Mouse (Mus musculus) hindbrain, embryonic 12.5 days (tissue): Measurements from ENCODE around the gene Trappc2l. TPM values are rescaled to one million over a fixed set of nuclear protein-coding genes. Genes with fewer than 3 reads are reported as not detected.

ENCODE experiments used
- ATAC-seq: fragments of 200-750 bp; cut with Nextera tagmentation; 2 replicates; pipeline ENCODE4 v1.8.0; 2017; ENCODE audit warnings: moderate TSS enrichment; ENCODE audit not compliant: low FRiP score
- H3K27ac ChIP-seq: fragments of 300-500 bp; sonication (generic); 2 replicates; pipeline ENCODE4 v1.5.1; 2016; ENCODE audit warnings: mild to moderate bottlenecking
- H3K27me3 ChIP-seq: fragments of 300-500 bp; sonication (generic); 2 replicates; pipeline ENCODE4 v1.6.1; 2016; ENCODE audit warnings: mild to moderate bottlenecking
- H3K36me3 ChIP-seq: fragments of 300-500 bp; sonication (generic); 2 replicates; pipeline ENCODE4 v1.6.1; 2016; ENCODE audit warnings: mild to moderate bottlenecking
- H3K4me1 ChIP-seq: fragments of 300-500 bp; sonication (generic); 2 replicates; pipeline ENCODE4 v1.6.1; 2016
- H3K4me2 ChIP-seq: fragments of 300-500 bp; sonication (generic); replicated peaks from 2 replicates; pipeline ENCODE4 v1.6.1; 2016; ENCODE audit warnings: mild to moderate bottlenecking
- H3K4me3 ChIP-seq: fragments of 300-500 bp; sonication (generic); 2 replicates; pipeline ENCODE4 v1.5.1; 2016; ENCODE audit warnings: mild to moderate bottlenecking
- H3K9ac ChIP-seq: fragments of 300-500 bp; sonication (generic); 2 replicates; pipeline ENCODE4 v1.6.1; 2016; ENCODE audit warnings: mild to moderate bottlenecking, moderate library complexity
- H3K9me3 ChIP-seq: fragments of 300-500 bp; sonication (generic); replicated peaks from 2 replicates; pipeline ENCODE4 v1.6.1; 2016; ENCODE audit warnings: mild to moderate bottlenecking
- WGBS: fragments of 180-500 bp; shearing (Covaris S2); methylation state at CpG from one replicate; pipeline ENCODE4 v1.1.7; 2016; 5-methylcytosine and 5-hydroxymethylcytosine counted together
- polyA plus RNA-seq: library from polyadenylated mRNA; unstranded; fragments of >200 nt; fragmentation: Nextera tagmentation; extraction: Ambion mirVana; gene quantifications from 2 replicates; pipeline ENCODE4 v1.2.1, GENCODE M21; 2016

Gene Trappc2l
- polyA plus RNA-seq = 48.2 and 52.6 TPM in 2 replicates

DNA sequence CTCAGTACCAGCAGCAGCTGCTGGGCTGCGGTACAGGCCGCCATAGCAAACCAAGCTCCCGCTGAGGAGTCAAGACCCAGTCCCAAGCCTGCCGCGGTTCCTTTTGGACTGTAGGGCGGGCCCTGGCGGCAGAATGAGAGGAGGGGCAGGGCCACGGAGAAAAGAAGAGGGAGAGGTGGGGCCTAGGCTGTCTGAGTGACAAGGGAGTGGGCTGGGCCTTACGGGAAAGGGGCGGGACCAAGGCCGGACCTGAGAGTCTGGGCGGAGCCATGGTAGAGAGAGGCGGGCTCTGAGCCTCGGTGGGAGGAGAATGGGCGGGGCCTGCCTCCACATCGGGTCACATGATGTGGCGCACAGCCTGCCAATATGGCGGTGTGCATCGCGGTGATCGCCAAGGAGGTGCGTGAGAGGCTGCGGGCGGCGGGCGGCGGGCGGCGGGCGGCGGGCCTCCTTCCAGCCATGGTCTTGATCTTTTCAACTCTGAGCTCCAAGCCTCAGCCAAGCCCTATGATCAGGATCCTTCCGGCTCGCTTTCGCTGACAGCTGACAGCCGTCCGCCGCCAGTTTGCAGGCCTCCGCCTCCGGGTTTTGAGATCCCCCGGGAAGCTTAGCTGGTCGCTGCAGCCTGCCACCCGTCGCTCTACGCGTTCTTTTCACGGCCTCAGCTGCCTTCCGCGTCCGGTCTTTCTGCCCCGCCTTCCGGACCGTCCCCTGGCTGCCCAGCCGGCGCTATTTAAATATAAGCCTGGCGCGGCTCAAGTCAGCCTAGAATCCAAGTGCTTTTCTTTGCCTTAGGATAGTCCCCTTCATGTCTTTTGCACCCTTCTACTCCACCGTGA is at the start of gene Trappc2l, which contains the start of gene Galns:
Gene Trappc2l (plus strand): TSS at position 346 of the 839 bp plus-strand sequence.
Gene Galns (minus strand): TSS at position 169 of the 839 bp plus-strand sequence.
- H3K27me3 ChIP-seq = no peaks in the 10 kb centered on the region
- peak within 1 kb of the TSS; percentile 94 for H3K4me2 ChIP-seq
- peak within 1 kb of the TSS; percentile 86 for H3K27ac ChIP-seq
- ATAC-seq = peak; percentile 97
- peak within 1 kb of the TSS; percentile 60 for H3K4me3 ChIP-seq
- peaks cover 18% of the 10 kb centered on the region for H3K4me1 ChIP-seq
- H3K9me3 ChIP-seq = no peaks in the 10 kb centered on the region
- peak within 1 kb of the TSS; percentile 75 for H3K9ac ChIP-seq
- under 1% methylated on average over 51 of the region's 57 CpGs for WGBS
- peaks cover 14% of the 10 kb centered on the region for H3K36me3 ChIP-seq

DNA sequence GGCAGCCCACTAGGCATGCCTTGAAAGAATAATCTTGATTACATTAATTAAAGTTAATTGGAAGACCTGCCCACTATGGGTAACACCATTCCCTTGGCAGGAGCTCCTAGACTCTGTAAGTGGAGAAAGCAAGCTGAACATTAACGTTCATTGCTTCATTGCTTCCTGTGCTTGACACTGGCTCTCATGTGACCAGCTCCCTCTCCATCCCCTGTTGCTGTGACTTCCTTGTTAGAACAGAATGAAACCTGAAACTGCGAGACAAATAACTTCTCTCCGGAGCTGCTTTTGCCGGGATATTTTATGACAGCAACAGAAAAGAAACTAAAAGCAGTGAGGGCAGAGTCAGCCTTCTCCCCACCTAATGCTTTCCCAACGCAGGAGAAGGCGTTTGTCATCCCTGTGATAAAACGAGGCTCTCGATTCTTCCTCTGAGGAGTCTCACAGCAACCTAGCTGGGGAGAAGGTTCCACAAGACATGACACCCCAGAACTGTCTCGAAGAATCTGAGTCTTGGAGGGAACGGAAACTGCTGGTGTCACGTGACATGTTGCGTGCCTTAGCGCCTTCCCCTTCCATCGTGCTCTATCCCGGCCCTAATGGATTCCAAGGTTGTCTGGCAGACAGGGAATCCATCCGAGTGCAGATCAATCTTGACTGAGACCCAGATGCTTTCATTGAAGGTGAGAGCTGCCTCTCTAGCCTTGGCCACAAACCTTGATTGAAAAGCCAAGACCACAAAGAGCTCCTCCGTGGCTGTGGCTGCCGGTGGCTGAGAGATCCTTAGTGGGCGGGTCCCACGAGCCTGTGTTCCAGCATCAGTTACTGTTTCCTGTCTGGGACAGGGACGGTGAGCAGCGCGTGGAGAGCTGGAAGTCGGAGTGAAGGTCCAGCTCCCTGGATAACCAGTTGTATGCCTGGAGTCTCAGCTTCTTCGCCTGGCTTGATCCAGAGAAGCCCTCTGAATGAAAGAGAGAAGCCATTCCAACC is 46.8 kb upstream of the Trappc2l start:
- ATAC-seq = no peak
- H3K9ac ChIP-seq = no peak overlapping the region
- peaks cover 23% of the 10 kb centered on the region for H3K4me1 ChIP-seq
- no peak overlapping the region for H3K27ac ChIP-seq
- no peak overlapping the region for H3K4me2 ChIP-seq
- no peaks in the 10 kb centered on the region for H3K9me3 ChIP-seq
- no peaks in the 10 kb centered on the region for H3K27me3 ChIP-seq
- WGBS = 86% methylated on average over 25 of the region's 25 CpGs
- 0 out of 2 replicates have a peak, but pooled peaks cover 2% of the 10 kb centered on the region for H3K36me3 ChIP-seq
- H3K4me3 ChIP-seq = no peak overlapping the region

DNA sequence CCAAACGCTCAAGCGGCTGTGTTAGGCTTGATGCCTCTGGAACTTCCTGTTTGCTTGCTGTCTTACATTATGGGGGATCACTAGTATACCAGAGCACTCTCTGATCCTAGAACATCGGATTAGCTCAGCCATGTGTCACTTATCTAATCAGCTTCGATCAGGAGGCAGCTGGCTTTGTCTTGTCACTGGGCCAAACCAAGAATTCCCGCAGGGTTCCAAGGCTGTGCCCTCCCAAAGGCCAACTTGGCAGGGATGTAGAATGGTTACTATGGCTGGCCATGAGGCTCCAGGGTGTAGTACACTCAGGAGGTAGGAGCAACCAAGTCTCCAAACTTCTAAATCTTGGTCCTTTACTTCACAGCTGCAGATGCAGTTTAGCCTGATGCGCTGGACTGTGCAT is 44.7 kb upstream of the Trappc2l start:
- Histone ChIP-seq H3K4me1 (peaks cover 24% of the 10 kb centered on the region), H3K36me3 (peaks cover 23% of the 10 kb centered on the region), H3K27ac (peak overlapping the region; percentile 86), H3K4me2 (peak overlapping the region; percentile 91), H3K9ac (peak overlapping the region; percentile 83), H3K27me3 (no peaks in the 10 kb centered on the region), H3K9me3 (no peaks in the 10 kb centered on the region), H3K4me3 (peak overlapping the region; percentile 78)
- 43% methylated on average over 6 of the region's 6 CpGs for WGBS
- peak; percentile 20; the same call in 1 of the 2 replicates for ATAC-seq

DNA sequence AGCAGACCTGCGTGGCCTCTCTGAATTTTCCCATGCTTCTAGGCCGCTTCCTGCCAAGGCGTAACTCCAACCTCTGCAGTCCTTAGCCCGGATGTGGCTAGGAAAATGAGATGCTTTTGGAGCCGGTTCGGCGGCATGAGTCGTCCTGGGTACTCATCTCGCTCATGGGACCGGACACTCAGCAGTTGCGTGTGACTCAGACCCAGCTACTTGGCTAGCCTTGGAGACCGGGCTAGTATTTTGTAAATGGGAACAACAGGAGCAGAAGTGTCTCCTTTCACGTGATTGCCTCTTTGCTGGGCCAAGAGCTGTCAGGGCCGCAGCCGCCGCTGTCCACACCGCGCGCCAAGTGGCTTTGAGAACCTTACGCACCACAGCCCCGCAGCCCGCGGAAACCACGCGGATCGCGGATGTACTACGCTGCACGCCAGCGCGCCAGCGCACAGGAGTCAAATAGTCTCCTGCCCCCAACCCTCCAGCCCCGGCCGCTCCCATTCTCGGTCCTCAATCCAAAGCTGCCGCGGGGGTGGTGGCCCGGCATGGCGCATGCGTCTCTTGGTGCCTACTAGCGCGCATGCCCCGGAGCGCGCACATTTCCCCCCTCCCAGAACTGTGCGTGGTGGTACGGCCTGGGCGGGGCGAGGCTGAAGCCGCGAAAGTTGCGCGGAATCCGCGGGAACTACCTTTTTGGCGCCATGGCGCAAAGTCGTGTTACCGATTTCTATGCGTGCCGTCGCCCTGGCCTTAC is 43.9 kb upstream of the Trappc2l start, which contains the start of gene Cdt1:
Gene Cdt1 (plus strand): TSS at position 655 of the 748 bp plus-strand sequence.
- peak; percentile 97 for ATAC-seq
- H3K9me3 ChIP-seq = no peaks in the 10 kb centered on the region
- under 1% methylated on average over 62 of the region's 62 CpGs for WGBS
- H3K4me1 ChIP-seq = peaks cover 24% of the 10 kb centered on the region
- H3K4me3 ChIP-seq = peak within 1 kb of the TSS; percentile 78
- peaks cover 31% of the 10 kb centered on the region for H3K36me3 ChIP-seq
- H3K27ac ChIP-seq = peak within 1 kb of the TSS; percentile 86
- H3K27me3 ChIP-seq = no peaks in the 10 kb centered on the region
- peak within 1 kb of the TSS; percentile 91 for H3K4me2 ChIP-seq
- H3K9ac ChIP-seq = peak within 1 kb of the TSS; percentile 83

DNA sequence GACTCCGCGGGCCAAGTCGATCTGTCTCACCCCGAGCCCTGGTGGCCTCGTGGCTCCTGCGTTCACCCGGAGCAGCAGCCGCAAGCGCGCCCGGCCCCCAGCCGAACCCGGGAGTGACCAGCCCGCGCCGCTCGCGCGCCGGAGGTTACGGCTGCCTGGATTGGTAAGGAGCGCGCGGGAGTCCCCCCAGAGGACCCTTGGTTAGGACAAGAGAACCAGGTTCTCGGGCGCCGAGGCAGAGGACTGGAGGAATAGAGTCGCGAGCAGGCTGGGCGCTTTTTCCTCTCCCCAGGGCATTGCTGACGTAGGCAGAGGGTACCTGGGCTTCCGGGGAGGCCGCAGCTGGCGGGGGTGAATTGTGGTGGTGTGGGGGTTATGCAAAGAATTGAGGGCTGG is 43.3 kb upstream of the Trappc2l start:
- Histone ChIP-seq H3K4me1 (peaks cover 25% of the 10 kb centered on the region), H3K27ac (peak overlapping the region; percentile 86), H3K9me3 (no peaks in the 10 kb centered on the region), H3K27me3 (no peaks in the 10 kb centered on the region), H3K4me3 (peak overlapping the region; percentile 78), H3K36me3 (peaks cover 35% of the 10 kb centered on the region), H3K4me2 (peak overlapping the region; percentile 91), H3K9ac (peak overlapping the region; percentile 83)
- under 1% methylated on average over 34 of the region's 34 CpGs for WGBS
- peak; percentile 51 for ATAC-seq

DNA sequence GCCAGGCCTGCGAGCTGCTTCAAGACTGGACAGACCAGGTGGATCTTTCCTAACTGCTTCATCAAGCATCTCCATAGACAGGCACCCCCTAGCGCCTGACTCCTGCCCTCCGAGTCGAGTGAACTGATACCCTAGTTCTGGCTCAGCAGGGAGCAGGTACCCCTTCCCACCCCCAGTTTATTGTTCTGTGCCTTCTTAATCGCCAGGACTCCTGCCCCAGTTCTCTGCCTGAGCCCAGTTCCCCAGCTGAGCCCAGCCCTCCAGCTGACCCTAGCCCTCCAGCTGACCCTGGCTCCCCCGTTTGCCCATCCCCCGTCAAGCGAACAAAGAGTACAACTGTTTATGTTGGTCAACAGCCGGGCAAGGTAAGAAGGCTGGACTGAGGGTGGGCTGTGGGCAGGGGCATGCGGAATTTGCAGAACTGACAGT is 42.5 kb upstream of the Trappc2l start:
- WGBS = 8% methylated on average over 10 of the region's 10 CpGs
- Histone ChIP-seq H3K27me3 (no peaks in the 10 kb centered on the region), H3K9ac (peak overlapping the region; percentile 83), H3K4me3 (peak overlapping the region; percentile 78), H3K4me1 (peaks cover 31% of the 10 kb centered on the region), H3K27ac (no peak overlapping the region), H3K4me2 (peak overlapping the region; percentile 91), H3K9me3 (no peaks in the 10 kb centered on the region), H3K36me3 (peaks cover 35% of the 10 kb centered on the region)
- ATAC-seq = no peak

DNA sequence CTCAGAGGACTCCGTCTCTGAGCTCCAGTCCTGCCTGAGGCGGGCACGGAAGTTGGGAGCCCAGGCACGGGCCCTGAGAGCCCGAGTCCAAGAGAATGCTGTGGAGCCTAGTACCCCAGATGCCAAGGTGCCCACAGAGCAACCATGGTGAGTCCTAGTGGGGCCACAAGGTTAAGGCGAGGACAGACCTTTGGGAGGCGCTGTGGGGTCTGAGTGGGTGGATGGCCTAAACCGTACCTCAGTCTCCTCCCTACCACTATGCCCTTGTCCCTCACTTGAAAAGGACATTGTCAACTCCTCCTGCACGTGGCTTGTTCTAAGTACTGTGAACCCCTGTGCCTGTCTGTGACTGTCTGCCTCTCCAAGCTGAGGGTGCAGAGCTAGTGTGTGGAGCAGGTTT is 42.1 kb upstream of the Trappc2l start:
- Histone ChIP-seq H3K4me3 (peak overlapping the region; percentile 78), H3K4me2 (peak overlapping the region; percentile 91), H3K4me1 (peaks cover 33% of the 10 kb centered on the region), H3K9me3 (no peaks in the 10 kb centered on the region), H3K9ac (peak overlapping the region; percentile 83), H3K36me3 (peaks cover 39% of the 10 kb centered on the region), H3K27ac (no peak overlapping the region), H3K27me3 (no peaks in the 10 kb centered on the region)
- 68% methylated on average over 9 of the region's 9 CpGs for WGBS
- ATAC-seq = no peak

DNA sequence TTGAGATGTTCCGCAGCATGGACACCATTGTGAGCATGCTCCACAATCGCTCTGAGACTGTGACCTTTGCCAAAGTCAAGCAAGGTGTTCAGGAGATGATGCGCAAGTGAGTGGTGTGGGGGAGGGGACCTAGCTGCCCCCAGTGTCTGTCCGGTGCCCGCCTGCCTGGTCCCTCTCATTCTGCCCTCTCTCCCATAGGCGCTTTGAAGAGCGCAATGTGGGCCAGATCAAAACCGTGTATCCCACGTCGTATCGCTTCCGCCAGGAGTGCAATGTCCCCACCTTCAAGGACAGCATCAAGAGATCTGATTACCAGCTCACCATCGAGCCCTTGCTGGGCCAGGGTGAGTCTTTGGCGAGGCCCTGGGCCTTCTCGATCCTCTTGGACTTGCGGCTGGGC is 41.4 kb upstream of the Trappc2l start:
- Histone ChIP-seq H3K36me3 (peaks cover 43% of the 10 kb centered on the region), H3K9ac (no peak overlapping the region), H3K27me3 (no peaks in the 10 kb centered on the region), H3K4me3 (no peak overlapping the region), H3K27ac (no peak overlapping the region), H3K4me2 (peak overlapping the region; percentile 91; the same call in 1 of the 2 replicates), H3K4me1 (peaks cover 39% of the 10 kb centered on the region), H3K9me3 (no peaks in the 10 kb centered on the region)
- WGBS = 96% methylated on average over 16 of the region's 16 CpGs
- ATAC-seq = no peak

DNA sequence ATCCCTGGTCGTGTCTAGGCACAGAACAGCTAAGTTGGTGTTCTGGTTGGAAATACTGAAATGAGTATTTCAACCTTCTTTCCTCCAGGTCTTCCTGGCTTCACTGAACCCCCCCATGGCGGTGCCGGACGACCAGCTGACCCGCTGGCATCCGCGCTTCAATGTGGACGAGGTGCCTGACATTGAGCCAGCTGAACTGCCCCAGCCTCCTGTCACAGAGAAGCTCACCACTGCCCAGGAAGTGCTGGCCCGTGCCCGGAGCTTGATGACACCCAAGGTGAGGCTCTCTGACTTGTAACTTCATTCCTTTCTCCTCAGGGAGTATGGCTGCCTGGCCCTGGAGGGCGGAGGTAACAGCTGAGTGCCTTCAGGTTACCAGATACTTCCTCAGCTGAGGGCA is 40.3 kb upstream of the Trappc2l start:
- ATAC-seq = no peak
- Histone ChIP-seq H3K4me2 (no peak overlapping the region), H3K9ac (no peak overlapping the region), H3K4me3 (no peak overlapping the region), H3K27ac (no peak overlapping the region), H3K9me3 (no peaks in the 10 kb centered on the region), H3K27me3 (no peaks in the 10 kb centered on the region), H3K36me3 (peaks cover 43% of the 10 kb centered on the region), H3K4me1 (peaks cover 51% of the 10 kb centered on the region)
- 94% methylated on average over 11 of the region's 11 CpGs for WGBS

DNA sequence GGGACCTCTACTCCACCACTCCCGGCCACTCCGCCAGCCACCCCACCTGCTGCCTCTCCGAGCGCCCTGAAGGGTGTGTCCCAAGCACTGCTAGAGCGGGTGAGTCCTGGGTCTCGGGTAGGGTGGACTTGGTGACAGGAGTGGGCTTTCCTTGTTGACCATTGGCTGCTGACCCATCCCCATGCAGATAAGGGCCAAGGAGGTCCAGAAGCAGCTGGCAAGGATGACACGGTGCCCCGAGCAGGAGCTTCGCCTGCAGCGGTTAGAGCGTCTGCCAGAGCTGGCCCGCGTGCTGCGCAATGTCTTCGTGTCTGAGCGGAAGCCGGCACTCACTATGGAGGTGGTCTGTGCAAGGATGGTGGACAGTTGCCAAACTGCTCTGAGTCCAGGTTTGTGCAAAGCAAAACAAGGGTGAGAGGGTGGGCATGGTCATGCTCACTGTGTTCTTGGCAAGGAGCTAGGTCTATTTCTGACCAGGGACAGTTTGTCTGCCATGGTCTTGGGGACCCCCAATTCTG is 39.6 kb upstream of the Trappc2l start:
- peaks cover 48% of the 10 kb centered on the region for H3K4me1 ChIP-seq
- H3K27me3 ChIP-seq = no peaks in the 10 kb centered on the region
- no peaks in the 10 kb centered on the region for H3K9me3 ChIP-seq
- H3K4me3 ChIP-seq = no peak overlapping the region
- 93% methylated on average over 17 of the region's 17 CpGs for WGBS
- no peak overlapping the region for H3K27ac ChIP-seq
- no peak overlapping the region for H3K9ac ChIP-seq
- no peak overlapping the region for H3K4me2 ChIP-seq
- ATAC-seq = no peak
- peaks cover 43% of the 10 kb centered on the region for H3K36me3 ChIP-seq

DNA sequence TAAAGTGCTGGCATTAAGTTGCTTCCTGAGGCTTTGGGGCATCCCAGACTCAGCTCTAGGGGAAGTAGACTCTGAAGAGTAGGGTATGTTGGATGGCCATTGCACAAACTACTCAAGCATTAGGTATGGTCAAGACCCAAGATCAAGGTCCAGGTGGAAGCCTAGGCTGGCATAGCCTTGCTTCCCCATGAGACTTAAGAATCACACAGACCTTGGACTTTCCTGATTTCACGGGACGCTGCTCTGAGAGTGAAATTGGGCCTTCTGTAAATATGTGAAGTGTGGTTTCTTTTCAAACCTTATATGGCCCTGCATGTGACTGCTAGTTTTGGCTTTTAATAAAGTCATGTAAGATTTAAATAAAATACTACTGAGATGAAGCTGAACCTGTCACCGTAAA is 38.7 kb upstream of the Trappc2l start:
- no peak for ATAC-seq

More for the DNA sequence above, 38.7 kb upstream of the Trappc2l start:
- WGBS = 94% methylated on average over 3 of the region's 3 CpGs
- Histone ChIP-seq H3K9me3 (no peaks in the 10 kb centered on the region), H3K36me3 (peaks cover 43% of the 10 kb centered on the region), H3K9ac (no peak overlapping the region), H3K27ac (no peak overlapping the region), H3K4me3 (no peak overlapping the region), H3K27me3 (no peaks in the 10 kb centered on the region), H3K4me2 (no peak overlapping the region), H3K4me1 (peaks cover 49% of the 10 kb centered on the region)
